Mouse (Mus musculus): Measurements from ENCODE around the gene Pole3. TPM values are rescaled to one million over a fixed set of nuclear protein-coding genes. Genes with fewer than 3 reads are reported as not detected.

The Pole3 gene
- 50.7 and 52.7 TPM in 2 replicates for polyA plus RNA-seq (2014; fragmentation: Nextera tagmentation; extraction: Ambion mirVana)

- Histone ChIP-seq H3K9ac (replicated peaks; ENCODE audit: low read depth, low read length) (peak within 1 kb of the TSS; percentile 71), H3K9me3 (ENCODE audit: control insufficient read depth, low read length) (no peaks in the 10 kb centered on the region), H3K4me1 (ENCODE audit: control insufficient read depth, insufficient read depth, low read length) (peaks cover 7% of the 10 kb centered on the region), H3K4me2 (ENCODE audit: low read depth, low read length) (peak within 1 kb of the TSS; percentile 52), H3K36me3 (ENCODE audit: control insufficient read depth, insufficient read depth, low read length) (no peaks in the 10 kb centered on the region), H3K4me3 (ENCODE audit: low read depth, low read length) (peak within 1 kb of the TSS; percentile 59), H3K27ac (ENCODE audit: low read depth, low read length) (peak within 1 kb of the TSS; percentile 96), H3K27me3 (ENCODE audit: control insufficient read depth, insufficient read depth, low read length) (no peaks in the 10 kb centered on the region)
- peak; percentile 98 for ATAC-seq (ENCODE audit: low read depth)
- under 1% methylated on average over 59 of the region's 59 CpGs for WGBS
Observed at GRCm38 (mm10) chr4:62524651-62525488, at the start of gene Pole3, which contains the start of gene 4933430I17Rik. Pole3 (minus strand) TSS chr4:62525068. 4933430I17Rik (plus strand) TSS chr4:62525369.

GRCm38 (mm10) chr4:62570029-62570428 lies 45.2 kb upstream of the Pole3 start:
- no peak for ATAC-seq (ENCODE audit: low read depth)
- H3K27me3 ChIP-seq (ENCODE audit: control insufficient read depth, insufficient read depth, low read length) = no peaks in the 10 kb centered on the region
- 79% methylated on average over 5 of the region's 5 CpGs for WGBS

GRCm38 (mm10) chr4:62569603-62570002 lies 44.7 kb upstream of the Pole3 start:
- Histone ChIP-seq H3K9me3 (ENCODE audit: control insufficient read depth, low read length) (no peaks in the 10 kb centered on the region), H3K4me2 (ENCODE audit: low read depth, low read length) (no peak overlapping the region), H3K36me3 (ENCODE audit: control insufficient read depth, insufficient read depth, low read length) (no peaks in the 10 kb centered on the region), H3K27me3 (ENCODE audit: control insufficient read depth, insufficient read depth, low read length) (no peaks in the 10 kb centered on the region), H3K4me3 (ENCODE audit: low read depth, low read length) (no peak overlapping the region), H3K27ac (ENCODE audit: low read depth, low read length) (no peak overlapping the region), H3K4me1 (ENCODE audit: control insufficient read depth, insufficient read depth, low read length) (no peaks in the 10 kb centered on the region), H3K9ac (replicated peaks; ENCODE audit: low read depth, low read length) (no peak overlapping the region)
- ATAC-seq (ENCODE audit: low read depth) = no peak
- WGBS = 97% methylated on average over 5 of the region's 5 CpGs

More at GRCm38 (mm10) chr4:62570029-62570428, 45.2 kb upstream of the Pole3 start:
- Histone ChIP-seq H3K9ac (replicated peaks; ENCODE audit: low read depth, low read length) (no peak overlapping the region), H3K4me1 (ENCODE audit: control insufficient read depth, insufficient read depth, low read length) (no peaks in the 10 kb centered on the region), H3K27ac (ENCODE audit: low read depth, low read length) (no peak overlapping the region), H3K9me3 (ENCODE audit: control insufficient read depth, low read length) (no peaks in the 10 kb centered on the region), H3K4me3 (ENCODE audit: low read depth, low read length) (no peak overlapping the region), H3K36me3 (ENCODE audit: control insufficient read depth, insufficient read depth, low read length) (no peaks in the 10 kb centered on the region), H3K4me2 (ENCODE audit: low read depth, low read length) (no peak overlapping the region)

- Histone ChIP-seq H3K4me1 (ENCODE audit: control insufficient read depth, insufficient read depth, low read length) (no peaks in the 10 kb centered on the region), H3K9me3 (ENCODE audit: control insufficient read depth, low read length) (no peaks in the 10 kb centered on the region), H3K27ac (ENCODE audit: low read depth, low read length) (no peak overlapping the region), H3K9ac (replicated peaks; ENCODE audit: low read depth, low read length) (no peak overlapping the region), H3K27me3 (ENCODE audit: control insufficient read depth, insufficient read depth, low read length) (no peaks in the 10 kb centered on the region), H3K4me2 (ENCODE audit: low read depth, low read length) (no peak overlapping the region), H3K4me3 (ENCODE audit: low read depth, low read length) (no peak overlapping the region), H3K36me3 (ENCODE audit: control insufficient read depth, insufficient read depth, low read length) (no peaks in the 10 kb centered on the region)
- WGBS = 100% methylated on average over 1 of the region's 1 CpGs
- no peak for ATAC-seq (ENCODE audit: low read depth)
Observed at GRCm38 (mm10) chr4:62568359-62568758, 43.5 kb upstream of the Pole3 start.

- H3K4me1 ChIP-seq (ENCODE audit: control insufficient read depth, insufficient read depth, low read length) = no peaks in the 10 kb centered on the region
- H3K9me3 ChIP-seq (ENCODE audit: control insufficient read depth, low read length) = no peaks in the 10 kb centered on the region
- no peak overlapping the region for H3K27ac ChIP-seq (ENCODE audit: low read depth, low read length)
- H3K9ac ChIP-seq (replicated peaks; ENCODE audit: low read depth, low read length) = no peak overlapping the region
- ATAC-seq (ENCODE audit: low read depth) = no peak
- H3K4me3 ChIP-seq (ENCODE audit: low read depth, low read length) = no peak overlapping the region
- WGBS = 87% methylated on average over 6 of the region's 6 CpGs
- no peak overlapping the region for H3K4me2 ChIP-seq (ENCODE audit: low read depth, low read length)
- no peaks in the 10 kb centered on the region for H3K27me3 ChIP-seq (ENCODE audit: control insufficient read depth, insufficient read depth, low read length)
- no peaks in the 10 kb centered on the region for H3K36me3 ChIP-seq (ENCODE audit: control insufficient read depth, insufficient read depth, low read length)
Observed at GRCm38 (mm10) chr4:62567696-62568095, 42.8 kb upstream of the Pole3 start.

GRCm38 (mm10) chr4:62566530-62566929 lies 41.7 kb upstream of the Pole3 start:
- Histone ChIP-seq H3K4me1 (ENCODE audit: control insufficient read depth, insufficient read depth, low read length) (no peaks in the 10 kb centered on the region), H3K4me3 (ENCODE audit: low read depth, low read length) (no peak overlapping the region), H3K9ac (replicated peaks; ENCODE audit: low read depth, low read length) (no peak overlapping the region), H3K9me3 (ENCODE audit: control insufficient read depth, low read length) (no peaks in the 10 kb centered on the region), H3K36me3 (ENCODE audit: control insufficient read depth, insufficient read depth, low read length) (no peaks in the 10 kb centered on the region), H3K27ac (ENCODE audit: low read depth, low read length) (no peak overlapping the region), H3K4me2 (ENCODE audit: low read depth, low read length) (no peak overlapping the region), H3K27me3 (ENCODE audit: control insufficient read depth, insufficient read depth, low read length) (no peaks in the 10 kb centered on the region)
- WGBS = 92% methylated on average over 4 of the region's 4 CpGs
- no peak for ATAC-seq (ENCODE audit: low read depth)

- H3K36me3 ChIP-seq (ENCODE audit: control insufficient read depth, insufficient read depth, low read length) = no peaks in the 10 kb centered on the region
- no peak overlapping the region for H3K4me2 ChIP-seq (ENCODE audit: low read depth, low read length)
- no peak overlapping the region for H3K4me3 ChIP-seq (ENCODE audit: low read depth, low read length)
- no peaks in the 10 kb centered on the region for H3K4me1 ChIP-seq (ENCODE audit: control insufficient read depth, insufficient read depth, low read length)
- WGBS = 71% methylated on average over 4 of the region's 4 CpGs
- no peaks in the 10 kb centered on the region for H3K9me3 ChIP-seq (ENCODE audit: control insufficient read depth, low read length)
- no peak overlapping the region for H3K27ac ChIP-seq (ENCODE audit: low read depth, low read length)
- ATAC-seq (ENCODE audit: low read depth) = no peak
- H3K9ac ChIP-seq (replicated peaks; ENCODE audit: low read depth, low read length) = no peak overlapping the region
- no peaks in the 10 kb centered on the region for H3K27me3 ChIP-seq (ENCODE audit: control insufficient read depth, insufficient read depth, low read length)
Observed at GRCm38 (mm10) chr4:62562006-62562405, 37.1 kb upstream of the Pole3 start.

- Histone ChIP-seq H3K36me3 (ENCODE audit: control insufficient read depth, insufficient read depth, low read length) (no peaks in the 10 kb centered on the region), H3K9ac (replicated peaks; ENCODE audit: low read depth, low read length) (no peak overlapping the region), H3K4me2 (ENCODE audit: low read depth, low read length) (no peak overlapping the region), H3K27ac (ENCODE audit: low read depth, low read length) (no peak overlapping the region), H3K4me3 (ENCODE audit: low read depth, low read length) (no peak overlapping the region), H3K4me1 (ENCODE audit: control insufficient read depth, insufficient read depth, low read length) (no peaks in the 10 kb centered on the region), H3K27me3 (ENCODE audit: control insufficient read depth, insufficient read depth, low read length) (no peaks in the 10 kb centered on the region), H3K9me3 (ENCODE audit: control insufficient read depth, low read length) (no peaks in the 10 kb centered on the region)
- 38% methylated on average over 3 of the region's 3 CpGs for WGBS
- peak; percentile 9; the same call in 1 of the 2 replicates for ATAC-seq (ENCODE audit: low read depth)
Observed at GRCm38 (mm10) chr4:62561630-62562001, 36.7 kb upstream of the Pole3 start.

GRCm38 (mm10) chr4:62560963-62561629 lies 36.2 kb upstream of the Pole3 start:
- ATAC-seq (ENCODE audit: low read depth) = peak; percentile 88
- no peak overlapping the region for H3K9ac ChIP-seq (replicated peaks; ENCODE audit: low read depth, low read length)
- H3K4me3 ChIP-seq (ENCODE audit: low read depth, low read length) = no peak overlapping the region
- H3K27ac ChIP-seq (ENCODE audit: low read depth, low read length) = no peak overlapping the region
- H3K36me3 ChIP-seq (ENCODE audit: control insufficient read depth, insufficient read depth, low read length) = no peaks in the 10 kb centered on the region
- H3K4me2 ChIP-seq (ENCODE audit: low read depth, low read length) = no peak overlapping the region
- no peaks in the 10 kb centered on the region for H3K4me1 ChIP-seq (ENCODE audit: control insufficient read depth, insufficient read depth, low read length)
- H3K9me3 ChIP-seq (ENCODE audit: control insufficient read depth, low read length) = no peaks in the 10 kb centered on the region
- no peaks in the 10 kb centered on the region for H3K27me3 ChIP-seq (ENCODE audit: control insufficient read depth, insufficient read depth, low read length)
- WGBS = 22% methylated on average over 4 of the region's 4 CpGs
